Mouse (Mus musculus) splenic B cell, adult 2 months (primary cell): ENCODE results near the gene Cadm4.
A peak's percentile ranks its signal among the peaks of the same experiment; 100 is the strongest.
"Not testable (repeated sequence)": the region's sequence is repeated elsewhere in the genome, so short reads cannot be mapped to it uniquely, and the experiment has no call there.

ENCODE experiments used
- DNase-seq: peaks from one replicate; pipeline ENCODE4 v3.0.0-alpha.2; 2011; ENCODE audit warnings: low read depth, low spot score
- H3K27me3 ChIP-seq: 2 replicates; pipeline ENCODE4 v1.6.1; 2012; ENCODE audit warnings: mild to moderate bottlenecking, low read length, moderate library complexity, mixed read lengths; ENCODE audit not compliant: control insufficient read depth, poor library complexity, insufficient read depth, severe bottlenecking
- H3K36me3 ChIP-seq: 2 replicates; pipeline ENCODE4 v1.6.1; 2012; ENCODE audit warnings: mild to moderate bottlenecking, low read length, moderate library complexity, mixed read lengths; ENCODE audit not compliant: control insufficient read depth, poor library complexity, insufficient read depth, severe bottlenecking

Cadm4 gene

GRCm38 (mm10) chr7:24504004-24504403 is 22.2 kb downstream of the Cadm4 start:
- DNase-seq = no peak
- Histone ChIP-seq H3K27me3 (peaks cover 2% of the 10 kb centered on the region; the same call in 1 of the 2 replicates), H3K36me3 (no peaks in the 10 kb centered on the region)

- DNase-seq = no peak
- Histone ChIP-seq H3K36me3 (no peaks in the 10 kb centered on the region), H3K27me3 (peaks cover 2% of the 10 kb centered on the region; the same call in 1 of the 2 replicates)
Observed at GRCm38 (mm10) chr7:24504868-24505267, 23.0 kb downstream of the Cadm4 start.

DNA sequence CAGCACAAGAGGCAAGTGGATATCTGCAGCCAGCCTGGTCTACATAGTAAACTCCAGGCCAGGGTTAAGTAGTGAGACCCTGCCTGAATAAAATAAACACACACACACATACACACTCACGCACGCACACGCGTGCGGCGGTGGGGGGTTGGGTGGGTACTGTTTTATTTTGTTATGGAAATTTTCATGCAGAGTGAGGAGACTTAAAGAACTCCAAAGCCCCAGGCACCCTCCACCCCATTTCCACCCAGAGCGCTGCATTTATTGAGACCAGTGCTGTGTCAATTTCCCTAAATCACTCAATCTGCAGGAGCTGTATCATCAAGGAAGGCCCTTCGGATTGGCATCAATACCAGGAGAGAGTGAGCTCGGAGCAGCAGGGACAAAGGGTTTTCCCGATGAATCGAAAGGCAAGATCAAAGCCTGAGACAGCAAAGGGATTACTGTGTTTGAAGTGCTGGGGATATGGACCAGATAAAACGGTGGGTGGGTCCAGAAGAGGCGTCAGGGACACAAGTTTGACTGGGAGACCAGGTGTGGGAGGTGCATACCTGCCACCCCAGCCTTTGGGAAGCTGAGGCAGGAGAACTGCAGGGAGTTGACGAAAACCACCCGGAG is 23.7 kb downstream of the Cadm4 start:
- DNase-seq = no peak
- H3K36me3 ChIP-seq = no peaks in the 10 kb centered on the region
- H3K27me3 ChIP-seq = peaks cover 2% of the 10 kb centered on the region; the same call in 1 of the 2 replicates

GRCm38 (mm10) chr7:24506065-24506459 is 24.2 kb downstream of the Cadm4 start:
- H3K36me3 ChIP-seq = no peaks in the 10 kb centered on the region
- peaks cover 2% of the 10 kb centered on the region; the same call in 1 of the 2 replicates for H3K27me3 ChIP-seq

DNA sequence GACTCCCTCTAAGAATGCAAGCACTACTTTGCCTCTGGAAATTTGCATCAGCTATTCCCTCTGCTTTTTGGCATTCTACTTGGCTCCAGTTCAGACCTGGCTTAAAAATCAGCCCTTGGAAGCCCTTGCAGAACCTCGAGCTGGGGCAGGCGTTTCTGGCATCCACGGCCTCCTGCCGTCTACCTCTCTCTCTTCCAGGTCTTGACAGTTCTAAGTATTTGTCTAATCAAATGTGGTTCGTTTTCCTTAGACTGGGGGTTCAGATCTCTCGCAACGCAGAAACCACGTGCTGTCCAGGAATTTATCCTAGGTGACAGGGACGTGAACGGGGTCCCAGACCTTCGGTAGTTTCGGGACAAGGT is 24.6 kb downstream of the Cadm4 start:
- Histone ChIP-seq H3K36me3 (no peaks in the 10 kb centered on the region), H3K27me3 (peaks cover 2% of the 10 kb centered on the region; the same call in 1 of the 2 replicates)
- no peak for DNase-seq

More at GRCm38 (mm10) chr7:24506065-24506459, 24.2 kb downstream of the Cadm4 start:
- no peak for DNase-seq

GRCm38 (mm10) chr7:24506838-24507725 is 25.3 kb downstream of the Cadm4 start, which contains the start of gene Zfp428:
Gene Zfp428 (plus strand): TSS chr7:24507006.
- DNase-seq = peak; percentile 63
- Histone ChIP-seq H3K27me3 (peaks cover 2% of the 10 kb centered on the region; the same call in 1 of the 2 replicates), H3K36me3 (no peaks in the 10 kb centered on the region)

GRCm38 (mm10) chr7:24507726-24508114 is 25.9 kb downstream of the Cadm4 start:
- DNase-seq = peak; percentile 15
- Histone ChIP-seq H3K36me3 (no peaks in the 10 kb centered on the region), H3K27me3 (peaks cover 2% of the 10 kb centered on the region; the same call in 1 of the 2 replicates)

GRCm38 (mm10) chr7:24512355-24512754 is 30.5 kb downstream of the Cadm4 start, which contains the start of gene AC161166.1:
Gene AC161166.1 (minus strand): TSS chr7:24512455.
- DNase-seq = no peak
- no peaks in the 10 kb centered on the region for H3K27me3 ChIP-seq
- no peaks in the 10 kb centered on the region for H3K36me3 ChIP-seq

DNA sequence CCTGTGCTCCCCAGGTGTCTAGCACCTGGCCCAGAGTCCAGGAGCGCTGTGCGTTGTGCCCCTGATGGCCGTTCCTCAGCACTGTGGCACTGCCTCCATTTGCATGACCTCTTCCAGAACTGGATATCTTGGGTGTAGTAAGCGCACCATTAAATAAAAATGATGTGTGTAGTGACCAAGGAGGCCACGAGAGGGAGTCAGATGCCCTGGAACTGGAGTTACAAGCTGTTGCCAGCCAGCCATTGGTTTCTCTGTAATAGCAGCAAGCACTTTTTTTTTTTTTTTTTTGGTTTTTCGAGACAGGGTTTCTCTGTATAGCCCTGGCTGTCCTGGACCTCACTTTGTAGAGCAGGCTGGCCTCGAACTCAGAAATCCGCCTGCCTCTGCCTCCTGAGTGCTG is 34.5 kb downstream of the Cadm4 start:
- not testable (repeated sequence) for H3K27me3 ChIP-seq, H3K36me3 ChIP-seq
- DNase-seq = peak; percentile 26

DNA sequence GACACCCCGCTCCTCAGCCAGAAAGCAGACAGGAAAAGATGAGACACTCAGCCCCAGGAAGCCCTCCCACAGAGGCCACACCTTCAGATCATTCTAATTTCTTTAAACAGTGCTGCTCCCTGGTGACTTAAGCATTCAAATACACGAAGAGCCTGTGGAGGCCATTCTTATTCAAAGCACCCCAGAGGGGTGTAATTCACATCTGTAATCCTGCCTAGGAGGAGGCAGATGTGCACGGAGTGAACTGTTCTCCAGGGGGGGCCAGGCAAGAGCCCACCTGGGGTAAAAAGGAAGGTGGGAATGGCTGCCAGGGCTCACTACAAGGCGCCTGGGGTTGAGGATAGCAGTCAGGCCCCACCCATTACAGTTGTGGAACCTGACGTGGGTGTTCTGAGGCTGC is 35.3 kb downstream of the Cadm4 start:
- Histone ChIP-seq H3K27me3 (no peaks in the 10 kb centered on the region), H3K36me3 (no peaks in the 10 kb centered on the region)
- DNase-seq = no peak

GRCm38 (mm10) chr7:24517654-24518053 is 35.8 kb downstream of the Cadm4 start:
- no peak for DNase-seq
- H3K27me3 ChIP-seq = no peaks in the 10 kb centered on the region
- no peaks in the 10 kb centered on the region for H3K36me3 ChIP-seq

DNA sequence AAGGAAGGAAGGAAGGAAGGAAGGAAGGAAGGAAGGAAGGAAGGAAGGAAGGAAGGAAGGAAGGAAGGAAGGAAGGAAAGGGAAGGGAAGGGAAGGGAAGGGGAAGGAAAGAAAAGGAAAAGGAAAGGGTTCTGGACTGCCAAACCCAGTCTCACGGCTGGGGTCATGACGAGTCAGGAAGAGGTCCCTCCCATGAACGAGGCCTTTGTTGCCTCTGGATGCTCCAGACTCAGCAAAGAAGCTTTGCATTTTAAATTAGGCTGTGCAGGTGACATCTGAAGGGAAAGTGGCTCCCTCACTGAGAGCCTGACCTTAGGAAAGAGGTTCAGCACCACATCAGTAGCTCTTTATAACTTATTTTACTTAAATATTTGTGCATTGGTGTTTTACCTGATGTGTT is 37.3 kb downstream of the Cadm4 start:
- DNase-seq = no peak
- H3K27me3 ChIP-seq = no peaks in the 10 kb centered on the region
- H3K36me3 ChIP-seq = no peaks in the 10 kb centered on the region

DNA sequence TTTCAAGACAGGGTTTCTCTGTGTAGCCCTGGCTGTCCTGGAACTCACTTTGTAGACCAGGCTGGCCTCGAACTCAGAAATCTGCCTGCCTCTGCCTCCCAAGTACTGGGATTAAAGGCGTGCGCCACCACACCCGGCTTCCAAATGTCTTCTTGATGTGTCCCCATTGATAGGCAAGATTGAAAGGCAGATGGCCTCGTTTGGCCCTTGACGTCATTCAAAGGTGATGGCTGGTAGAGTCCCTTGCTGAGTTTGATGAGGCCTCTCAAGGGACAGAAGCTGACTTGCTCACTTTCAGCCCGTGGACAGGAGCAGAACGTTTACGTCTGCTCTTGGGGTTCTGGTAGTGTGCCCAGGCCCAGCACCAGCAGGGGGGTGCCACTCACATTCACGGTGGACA is 38.2 kb downstream of the Cadm4 start:
- not testable (repeated sequence) for DNase-seq, H3K27me3 ChIP-seq, H3K36me3 ChIP-seq

DNA sequence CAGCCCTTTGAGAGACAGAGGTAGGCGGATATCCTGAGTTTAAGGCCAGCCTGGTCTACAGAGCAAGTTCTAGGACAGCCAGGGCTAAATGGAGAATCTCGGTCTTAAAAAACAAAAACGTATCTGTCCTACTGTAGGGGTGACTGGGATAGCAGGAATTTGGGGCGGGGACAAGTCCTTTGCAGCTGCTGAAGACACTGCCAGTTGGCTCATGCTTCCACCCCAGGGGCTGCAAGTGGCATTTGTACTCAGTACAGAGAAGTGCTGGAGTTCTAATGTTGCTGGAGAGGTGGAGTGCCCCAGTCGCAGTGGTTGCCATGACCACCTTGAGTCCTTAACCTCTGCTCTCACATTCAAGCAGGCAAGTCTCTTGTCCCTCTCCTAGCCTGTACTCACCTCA is 41.0 kb downstream of the Cadm4 start:
- DNase-seq = no peak
- Histone ChIP-seq H3K27me3 (no peaks in the 10 kb centered on the region), H3K36me3 (no peaks in the 10 kb centered on the region)

GRCm38 (mm10) chr7:24523723-24524122 is 41.9 kb downstream of the Cadm4 start:
- no peaks in the 10 kb centered on the region for H3K27me3 ChIP-seq
- H3K36me3 ChIP-seq = no peaks in the 10 kb centered on the region
- DNase-seq = no peak
